Mouse (Mus musculus) MEL (cell line): ENCODE data around the gene Nr2f1. TPM values are rescaled to one million over a fixed set of nuclear protein-coding genes. Genes with fewer than 3 reads are reported as not detected.

ENCODE experiments used
- DNase-seq: peaks from one replicate; pipeline ENCODE4 v3.0.0; 2011; ENCODE audit warnings: low read depth, low spot score
- H3K27ac ChIP-seq: 2 replicates; pipeline ENCODE4 v1.5.1; 2012; ENCODE audit warnings: low read depth, mild to moderate bottlenecking, control low read depth, low read length, moderate library complexity; ENCODE audit not compliant: control insufficient read depth
- H3K27me3 ChIP-seq, 2 experiments: fragments of 150-350 bp in 1 of 2; sonication (generic) in 1 of 2; 2 replicates each; pipeline ENCODE4 v1.6.1; 2012; ENCODE audit warnings: low read length in 2 of 2, mild to moderate bottlenecking in 2 of 2, improper control_type of control experiment in 1 of 2, moderate library complexity in 1 of 2; ENCODE audit not compliant: insufficient read depth in 2 of 2, control insufficient read depth in 1 of 2
- H3K36me3 ChIP-seq, 2 experiments: 2 replicates each; pipeline ENCODE4 v1.6.1; 2012 to 2014; ENCODE audit warnings: low read length in 2 of 2, improper control_type of control experiment in 1 of 2, inconsistent platforms in 1 of 2, mild to moderate bottlenecking in 1 of 2; ENCODE audit not compliant: insufficient read depth in 2 of 2, control insufficient read depth in 1 of 2
- H3K4me1 ChIP-seq, 2 experiments: fragments of 150-350 bp in 1 of 2; sonication (generic) in 1 of 2; 2 replicates each; pipeline ENCODE4 v1.6.1; 2012; ENCODE audit warnings: low read length in 2 of 2, improper control_type of control experiment in 1 of 2, mild to moderate bottlenecking in 1 of 2; ENCODE audit not compliant: insufficient read depth in 2 of 2, control insufficient read depth in 1 of 2
- H3K4me3 ChIP-seq, 2 experiments: fragments of 150-350 bp in 1 of 2; sonication (generic) in 1 of 2; 2 replicates each; pipeline ENCODE4 v1.5.1; 2012; ENCODE audit warnings: low read depth in 2 of 2, low read length in 2 of 2, mild to moderate bottlenecking in 2 of 2, moderate library complexity in 2 of 2, control low read depth in 1 of 2, improper control_type of control experiment in 1 of 2; ENCODE audit not compliant: control insufficient read depth in 1 of 2, insufficient read depth in 1 of 2
- H3K79me2 ChIP-seq: 2 replicates; pipeline ENCODE4 v1.6.1; 2012; ENCODE audit warnings: mild to moderate bottlenecking, low read length, moderate library complexity; ENCODE audit not compliant: control insufficient read depth, poor library complexity, insufficient read depth
- H3K9ac ChIP-seq: 2 replicates; pipeline ENCODE4 v1.6.1; 2012; ENCODE audit warnings: low read depth, mild to moderate bottlenecking, control low read depth, low read length, moderate library complexity; ENCODE audit not compliant: control insufficient read depth, poor library complexity, severe bottlenecking
- H3K9me3 ChIP-seq: fragments of 150-350 bp; sonication (generic); replicated peaks from 2 replicates; pipeline ENCODE4 v1.6.1; 2012; ENCODE audit warnings: mild to moderate bottlenecking, low read length, improper control_type of control experiment, moderate library complexity; ENCODE audit not compliant: insufficient read depth
- BHLHE40 ChIP-seq: IDR thresholded peaks from 2 replicates; pipeline ENCODE4 v1.6.1; 2012; ENCODE audit warnings: low read depth, mild to moderate bottlenecking, inconsistent platforms, low read length, improper control_type of control experiment, borderline replicate concordance
- CHD2 ChIP-seq: IDR thresholded peaks from 2 replicates; pipeline ENCODE4 v1.6.1; 2011; ENCODE audit warnings: low read length, improper control_type of control experiment
- CTCF ChIP-seq, 3 experiments: IDR thresholded peaks in 2 of 3; conservative IDR thresholded peaks in 1 of 3; 2 replicates each; pipeline ENCODE4 v1.5.1; 2011 to 2012; ENCODE audit warnings: low read length in 3 of 3, low read depth in 2 of 3, mild to moderate bottlenecking in 2 of 3, improper control_type of control experiment in 1 of 3, inconsistent platforms in 1 of 3, mixed read lengths in 1 of 3, moderate library complexity in 1 of 3; ENCODE audit not compliant: control insufficient read depth in 1 of 3, insufficient read depth in 1 of 3, poor library complexity in 1 of 3, severe bottlenecking in 1 of 3
- E2F4 ChIP-seq: IDR thresholded peaks from 2 replicates; pipeline ENCODE4 v1.6.1; 2011; ENCODE audit warnings: low read depth, low read length, improper control_type of control experiment, borderline replicate concordance
- EP300 ChIP-seq, 2 experiments: IDR thresholded peaks; 2 replicates each; pipeline ENCODE4 v1.6.1; 2011; ENCODE audit warnings: improper control_type of control experiment in 2 of 2, low read length in 2 of 2, low read depth in 1 of 2, mild to moderate bottlenecking in 1 of 2
- ETS1 ChIP-seq: IDR thresholded peaks from 2 replicates; pipeline ENCODE4 v1.6.1; 2012; ENCODE audit warnings: low read depth, mild to moderate bottlenecking, inconsistent platforms, low read length, improper control_type of control experiment, moderate library complexity
- GABPA ChIP-seq: IDR thresholded peaks from 2 replicates; pipeline ENCODE4 v1.6.1; 2012; ENCODE audit warnings: low read depth, mild to moderate bottlenecking, inconsistent platforms, low read length, improper control_type of control experiment, moderate library complexity
- GATA1 ChIP-seq: IDR thresholded peaks from 2 replicates; pipeline ENCODE4 v1.6.1; 2011; ENCODE audit warnings: low read depth, low read length, improper control_type of control experiment
- HCFC1 ChIP-seq: IDR thresholded peaks from 2 replicates; pipeline ENCODE4 v1.6.1; 2012; ENCODE audit warnings: low read depth, mild to moderate bottlenecking, inconsistent platforms, low read length, improper control_type of control experiment, moderate library complexity
- MAX ChIP-seq: IDR thresholded peaks from 2 replicates; pipeline ENCODE4 v1.6.1; 2011; ENCODE audit warnings: low read length, improper control_type of control experiment
- MEF2A ChIP-seq: IDR thresholded peaks from 2 replicates; pipeline ENCODE4 v1.6.1; 2014; ENCODE audit warnings: low read depth, mild to moderate bottlenecking, inconsistent platforms, low read length, improper control_type of control experiment; ENCODE audit not compliant: poor library complexity, insufficient replicate concordance, severe bottlenecking; ENCODE audit errors: extremely low read depth
- MXI1 ChIP-seq: IDR thresholded peaks from 2 replicates; pipeline ENCODE4 v1.6.1; 2011; ENCODE audit warnings: mild to moderate bottlenecking, low read depth, low read length, improper control_type of control experiment
- MYB ChIP-seq: IDR thresholded peaks from 2 replicates; pipeline ENCODE4 v1.6.1; 2011; ENCODE audit warnings: mild to moderate bottlenecking, low read depth, low read length, improper control_type of control experiment
- MYC ChIP-seq: IDR thresholded peaks from 2 replicates; pipeline ENCODE4 v1.6.1; 2011; ENCODE audit warnings: low read depth, mild to moderate bottlenecking, low read length, improper control_type of control experiment, moderate library complexity
- NELFE ChIP-seq: IDR thresholded peaks from 2 replicates; pipeline ENCODE4 v1.6.1; 2011; ENCODE audit warnings: low read depth, low read length, improper control_type of control experiment
- RAD21 ChIP-seq: IDR thresholded peaks from 2 replicates; pipeline ENCODE4 v1.6.1; 2011; ENCODE audit warnings: mild to moderate bottlenecking, low read depth, low read length, improper control_type of control experiment
- RCOR1 ChIP-seq: IDR thresholded peaks from 2 replicates; pipeline ENCODE4 v1.6.1; 2012; ENCODE audit warnings: low read depth, mild to moderate bottlenecking, inconsistent platforms, low read length, improper control_type of control experiment
- SMC3 ChIP-seq: IDR thresholded peaks from 2 replicates; pipeline ENCODE4 v1.6.1; 2011; ENCODE audit warnings: low read depth, low read length, improper control_type of control experiment
- TBP ChIP-seq: IDR thresholded peaks from 2 replicates; pipeline ENCODE4 v1.8.0; 2011; ENCODE audit warnings: low read depth, low read length, improper control_type of control experiment
- USF2 ChIP-seq, 2 experiments: IDR thresholded peaks; 2 replicates each; pipeline ENCODE4 v1.6.1; 2011 to 2012; ENCODE audit warnings: improper control_type of control experiment in 2 of 2, low read length in 2 of 2, borderline replicate concordance in 1 of 2, inconsistent platforms in 1 of 2, low read depth in 1 of 2, mild to moderate bottlenecking in 1 of 2; ENCODE audit not compliant: insufficient read depth in 1 of 2
- ZKSCAN1 ChIP-seq: IDR thresholded peaks from 2 replicates; pipeline ENCODE4 v1.6.1; 2012; ENCODE audit warnings: low read depth, mild to moderate bottlenecking, inconsistent platforms, low read length, improper control_type of control experiment, moderate library complexity
- polyA plus RNA-seq, 2 experiments: library from polyadenylated mRNA; stranded (reverse) in 1 of 2; unstranded in 1 of 2; fragments of >175 nt in 1 of 2; fragments of >200 nt in 1 of 2; gene quantifications; 2 replicates each; pipeline versions ENCODE4 v1.2.1 to v1.2.4; 2012; ENCODE audit warnings: low replicate concordance in 2 of 2, low read depth in 1 of 2; ENCODE audit not compliant: insufficient read length in 2 of 2, insufficient read depth in 1 of 2, missing spikeins in 1 of 2
- total RNA-seq: library from RNA; depleted of rRNA; stranded (reverse); fragments of 300-350 nt; gene quantifications from 2 replicates; pipeline ENCODE4 v1.2.3, GENCODE M21; 2012

The Nr2f1 gene
- total and polyA plus RNA-seq, 3 experiments: 9.9 to 27.1 TPM; not detected in 1

- peaks cover 0 to 3% of the 10 kb centered on the region in 2 experiments; a peak in 1 of 4 replicates for H3K27me3 ChIP-seq
- TF ChIP-seq MEF2A: no peak
- no peak for TF ChIP-seq USF2 (IDR thresholded peaks at IDR 0.05; ENCODE audit: borderline replicate concordance in 1 of 2, insufficient read depth in 1 of 2, low read depth in 1 of 2, low read length in 2 of 2)
- no peak for TF ChIP-seq MYC
- TF ChIP-seq E2F4: no peak
- no peak for TF ChIP-seq ETS1
- TF ChIP-seq RAD21: no peak
- no peak for TF ChIP-seq RCOR1
- no peak for TF ChIP-seq MXI1
- no peak for TF ChIP-seq CHD2
- TF ChIP-seq EP300 (IDR thresholded peaks at IDR 0.05; ENCODE audit: low read depth in 1 of 2, low read length in 2 of 2): no peak
- no peak for TF ChIP-seq ZKSCAN1
- no peak for TF ChIP-seq GABPA
- TF ChIP-seq NELFE: no peak
- no peak for TF ChIP-seq BHLHE40
- no peak for TF ChIP-seq TBP
- TF ChIP-seq MYB: no peak
- TF ChIP-seq GATA1: no peak
- no peak for TF ChIP-seq SMC3
- no peak for TF ChIP-seq HCFC1
- TF ChIP-seq CTCF (IDR thresholded peaks at IDR 0.05 in 2 of 3, conservative IDR thresholded peaks at IDR 0.05 in 1 of 3; ENCODE audit: control insufficient read depth in 1 of 3, insufficient read depth in 1 of 3, low read depth in 2 of 3, low read length in 3 of 3, poor library complexity in 1 of 3, severe bottlenecking in 1 of 3): no peak
These were observed 22.1 kb downstream of the Nr2f1 start for GRCm38 (mm10) chr13:78177381-78177950.

GRCm38 (mm10) chr13:78175821-78176380, 23.7 kb downstream of the Nr2f1 start:
- no peak overlapping the region for H3K27ac ChIP-seq
- TF ChIP-seq SMC3 (peak; percentile 26; the same call in 1 of the 2 replicates), MAX (no peak), MYB (no peak), ETS1 (no peak)
- H3K9me3 ChIP-seq: no peaks in the 10 kb centered on the region
- H3K79me2 ChIP-seq: no peaks in the 10 kb centered on the region
- H3K9ac ChIP-seq: no peak overlapping the region
- no peak for DNase-seq
- H3K36me3 ChIP-seq: no peaks in the 10 kb centered on the region
- no peaks in the 10 kb centered on the region for H3K4me1 ChIP-seq
- H3K27me3 ChIP-seq: peaks cover 0 to 3% of the 10 kb centered on the region in 2 experiments; a peak in 1 of 4 replicates
- H3K4me3 ChIP-seq: no peak overlapping the region

More at GRCm38 (mm10) chr13:78177381-78177950, 22.1 kb downstream of the Nr2f1 start:
- no peak overlapping the region for H3K4me3 ChIP-seq
- H3K9ac ChIP-seq: no peak overlapping the region
- no peaks in the 10 kb centered on the region for H3K79me2 ChIP-seq
- H3K27ac ChIP-seq: no peak overlapping the region
- no peaks in the 10 kb centered on the region for H3K4me1 ChIP-seq
- H3K36me3 ChIP-seq: no peaks in the 10 kb centered on the region
- DNase-seq: no peak
- no peaks in the 10 kb centered on the region for H3K9me3 ChIP-seq
